Mouse (Mus musculus) neural tube, embryonic 15.5 days (tissue): ENCODE measurements at regions not wholly inside any gene's neighbourhood (a gene's known extent, or its start where the extent isn't known, plus 50 kb on each side); places are given as distances from the start of the nearest gene placed in this dataset.

Experiments
- ATAC-seq: fragments of 200-750 bp; cut with Nextera tagmentation; 2 replicates; pipeline ENCODE4 v1.8.0; 2017; ENCODE audit warnings: mild to moderate bottlenecking, moderate TSS enrichment, moderate library complexity; ENCODE audit not compliant: low FRiP score
- H3K27ac ChIP-seq: fragments of 300-500 bp; sonication (generic); replicated peaks from 2 replicates; pipeline ENCODE4 v1.5.1; 2015; ENCODE audit warnings: mild to moderate bottlenecking, inconsistent platforms
- H3K27me3 ChIP-seq: fragments of 300-500 bp; sonication (generic); replicated peaks from 2 replicates; pipeline ENCODE4 v1.6.1; 2015; ENCODE audit warnings: inconsistent platforms
- H3K36me3 ChIP-seq: fragments of 300-500 bp; sonication (generic); 2 replicates; pipeline ENCODE4 v1.6.1; 2015; ENCODE audit warnings: inconsistent platforms
- H3K4me1 ChIP-seq: fragments of 300-500 bp; sonication (generic); 2 replicates; pipeline ENCODE4 v1.6.1; 2015; ENCODE audit warnings: inconsistent platforms
- H3K4me2 ChIP-seq: fragments of 300-500 bp; sonication (generic); 2 replicates; pipeline ENCODE4 v1.6.1; 2015; ENCODE audit warnings: inconsistent platforms, mild to moderate bottlenecking, moderate library complexity
- H3K4me3 ChIP-seq: fragments of 300-500 bp; sonication (generic); replicated peaks from 2 replicates; pipeline ENCODE4 v1.5.1; 2015; ENCODE audit warnings: mild to moderate bottlenecking, inconsistent platforms
- H3K9ac ChIP-seq: fragments of 300-500 bp; sonication (generic); replicated peaks from 2 replicates; pipeline ENCODE4 v1.6.1; 2015; ENCODE audit warnings: mild to moderate bottlenecking, inconsistent platforms
- H3K9me3 ChIP-seq: fragments of 300-500 bp; sonication (generic); replicated peaks from 2 replicates; pipeline ENCODE4 v1.6.1; 2016; ENCODE audit warnings: inconsistent platforms
- WGBS: fragments of 180-500 bp; shearing (Covaris S2); methylation state at CpG from one replicate; pipeline ENCODE4 v1.1.7; 2015; ENCODE audit warnings: mixed read lengths; 5-methylcytosine and 5-hydroxymethylcytosine counted together

- ATAC-seq: no peak
- H3K27me3 ChIP-seq: no peaks in the 10 kb centered on the region
- H3K9ac ChIP-seq: no peak overlapping the region
- H3K27ac ChIP-seq: no peak overlapping the region
- no peaks in the 10 kb centered on the region for H3K9me3 ChIP-seq
- H3K4me1 ChIP-seq: no peaks in the 10 kb centered on the region
- 77% methylated on average over 5 of the region's 5 CpGs for WGBS
- H3K36me3 ChIP-seq: no peaks in the 10 kb centered on the region
- no peak overlapping the region for H3K4me3 ChIP-seq
- no peak overlapping the region for H3K4me2 ChIP-seq
Measured at GRCm38 (mm10) chr2:72541246-72541645, 65.3 kb downstream of the Cdca7 start.

- Histone ChIP-seq H3K4me1 (no peaks in the 10 kb centered on the region), H3K4me2 (no peak overlapping the region), H3K27me3 (0 out of 2 replicates have a peak, but pooled peaks cover 4% of the 10 kb centered on the region), H3K36me3 (no peaks in the 10 kb centered on the region), H3K27ac (no peak overlapping the region), H3K9ac (no peak overlapping the region), H3K4me3 (no peak overlapping the region), H3K9me3 (no peaks in the 10 kb centered on the region)
- no peak for ATAC-seq
- WGBS: 94% methylated on average over 1 of the region's 1 CpGs
Measured at GRCm38 (mm10) chr2:72545453-72545852, 69.5 kb downstream of the Cdca7 start.

GRCm38 (mm10) chr2:72546476-72546875 lies 70.5 kb downstream of the Cdca7 start:
- H3K4me2 ChIP-seq: no peak overlapping the region
- 81% methylated on average over 5 of the region's 5 CpGs for WGBS
- no peak overlapping the region for H3K27ac ChIP-seq
- H3K36me3 ChIP-seq: no peaks in the 10 kb centered on the region
- H3K27me3 ChIP-seq: 0 out of 2 replicates have a peak, but pooled peaks cover 4% of the 10 kb centered on the region
- H3K4me1 ChIP-seq: no peaks in the 10 kb centered on the region
- no peak for ATAC-seq
- no peak overlapping the region for H3K9ac ChIP-seq
- H3K4me3 ChIP-seq: no peak overlapping the region
- no peaks in the 10 kb centered on the region for H3K9me3 ChIP-seq

- no peak overlapping the region for H3K4me3 ChIP-seq
- H3K9ac ChIP-seq: no peak overlapping the region
- H3K27me3 ChIP-seq: 0 out of 2 replicates have a peak, but pooled peaks cover 4% of the 10 kb centered on the region
- WGBS: 66% methylated on average over 4 of the region's 4 CpGs
- no peak for ATAC-seq
- H3K4me1 ChIP-seq: no peaks in the 10 kb centered on the region
- H3K27ac ChIP-seq: no peak overlapping the region
- no peak overlapping the region for H3K4me2 ChIP-seq
- no peaks in the 10 kb centered on the region for H3K36me3 ChIP-seq
- H3K9me3 ChIP-seq: no peaks in the 10 kb centered on the region
Measured at GRCm38 (mm10) chr2:72546963-72547362, 71.0 kb downstream of the Cdca7 start.

- no peak overlapping the region for H3K4me3 ChIP-seq
Measured at GRCm38 (mm10) chr2:72551268-72551667, 75.3 kb downstream of the Cdca7 start.

GRCm38 (mm10) chr2:72554603-72555002 lies 78.6 kb downstream of the Cdca7 start:
- H3K27me3 ChIP-seq: no peaks in the 10 kb centered on the region
- WGBS: 85% methylated on average over 5 of the region's 5 CpGs
- H3K9me3 ChIP-seq: no peaks in the 10 kb centered on the region
- no peak overlapping the region for H3K4me3 ChIP-seq
- peaks cover 22% of the 10 kb centered on the region for H3K4me1 ChIP-seq
- H3K4me2 ChIP-seq: no peak overlapping the region
- no peak for ATAC-seq
- H3K36me3 ChIP-seq: no peaks in the 10 kb centered on the region
- no peak overlapping the region for H3K27ac ChIP-seq
- H3K9ac ChIP-seq: no peak overlapping the region

More at GRCm38 (mm10) chr2:72551268-72551667, 75.3 kb downstream of the Cdca7 start:
- no peak for ATAC-seq
- Histone ChIP-seq H3K27ac (no peak overlapping the region), H3K9ac (no peak overlapping the region), H3K9me3 (no peaks in the 10 kb centered on the region), H3K27me3 (0 out of 2 replicates have a peak, but pooled peaks cover 4% of the 10 kb centered on the region), H3K36me3 (no peaks in the 10 kb centered on the region), H3K4me1 (peaks cover 5% of the 10 kb centered on the region; the same call in 1 of the 2 replicates), H3K4me2 (no peak overlapping the region)
- WGBS: 87% methylated on average over 4 of the region's 4 CpGs

- Histone ChIP-seq H3K9me3 (no peaks in the 10 kb centered on the region), H3K4me2 (no peak overlapping the region), H3K4me1 (peaks cover 22% of the 10 kb centered on the region), H3K4me3 (no peak overlapping the region), H3K36me3 (no peaks in the 10 kb centered on the region), H3K9ac (no peak overlapping the region), H3K27ac (no peak overlapping the region), H3K27me3 (no peaks in the 10 kb centered on the region)
- 84% methylated on average over 4 of the region's 4 CpGs for WGBS
- peak; percentile 47; the same call in 1 of the 2 replicates for ATAC-seq
Measured at GRCm38 (mm10) chr2:72555116-72555515, 79.2 kb downstream of the Cdca7 start.

- 46% methylated on average over 6 of the region's 6 CpGs for WGBS
- ATAC-seq: peak; percentile 61; the same call in 1 of the 2 replicates
- no peak overlapping the region for H3K27ac ChIP-seq
- H3K9me3 ChIP-seq: no peaks in the 10 kb centered on the region
- no peak overlapping the region for H3K4me2 ChIP-seq
- H3K4me1 ChIP-seq: peaks cover 22% of the 10 kb centered on the region
- no peaks in the 10 kb centered on the region for H3K36me3 ChIP-seq
- no peak overlapping the region for H3K9ac ChIP-seq
- H3K27me3 ChIP-seq: no peaks in the 10 kb centered on the region
- no peak overlapping the region for H3K4me3 ChIP-seq
Measured at GRCm38 (mm10) chr2:72555556-72555955, 79.6 kb downstream of the Cdca7 start.

- WGBS: 51% methylated on average over 8 of the region's 8 CpGs
- ATAC-seq: no peak
- H3K9me3 ChIP-seq: no peaks in the 10 kb centered on the region
- H3K4me2 ChIP-seq: no peak overlapping the region
- H3K9ac ChIP-seq: no peak overlapping the region
- no peak overlapping the region for H3K27ac ChIP-seq
- no peaks in the 10 kb centered on the region for H3K27me3 ChIP-seq
- no peaks in the 10 kb centered on the region for H3K36me3 ChIP-seq
- peaks cover 25% of the 10 kb centered on the region for H3K4me1 ChIP-seq
- H3K4me3 ChIP-seq: no peak overlapping the region
Measured at GRCm38 (mm10) chr2:72556064-72556821, 80.3 kb downstream of the Cdca7 start.

- H3K27me3 ChIP-seq: no peaks in the 10 kb centered on the region
- no peak for ATAC-seq
Measured at GRCm38 (mm10) chr2:72557161-72557560, 81.2 kb downstream of the Cdca7 start.

GRCm38 (mm10) chr2:72557565-72558260 lies 81.8 kb downstream of the Cdca7 start:
- Histone ChIP-seq H3K27me3 (no peaks in the 10 kb centered on the region), H3K36me3 (no peaks in the 10 kb centered on the region), H3K9me3 (no peaks in the 10 kb centered on the region), H3K9ac (peak overlapping the region; percentile 34; the same call in 1 of the 2 replicates), H3K4me1 (peaks cover 27% of the 10 kb centered on the region), H3K4me2 (no peak overlapping the region), H3K4me3 (no peak overlapping the region), H3K27ac (no peak overlapping the region)
- ATAC-seq: no peak
- 59% methylated on average over 9 of the region's 9 CpGs for WGBS

More at GRCm38 (mm10) chr2:72557161-72557560, 81.2 kb downstream of the Cdca7 start:
- no peaks in the 10 kb centered on the region for H3K9me3 ChIP-seq
- H3K36me3 ChIP-seq: no peaks in the 10 kb centered on the region
- 39% methylated on average over 3 of the region's 3 CpGs for WGBS
- H3K4me3 ChIP-seq: no peak overlapping the region
- peak overlapping the region; percentile 34; the same call in 1 of the 2 replicates for H3K9ac ChIP-seq
- peaks cover 27% of the 10 kb centered on the region for H3K4me1 ChIP-seq
- no peak overlapping the region for H3K27ac ChIP-seq
- H3K4me2 ChIP-seq: no peak overlapping the region

- H3K4me1 ChIP-seq: peaks cover 20% of the 10 kb centered on the region
- no peak overlapping the region for H3K9ac ChIP-seq
- H3K27me3 ChIP-seq: no peaks in the 10 kb centered on the region
- no peak overlapping the region for H3K4me3 ChIP-seq
- H3K9me3 ChIP-seq: no peaks in the 10 kb centered on the region
- WGBS: 43% methylated on average over 5 of the region's 5 CpGs
- no peak overlapping the region for H3K4me2 ChIP-seq
- no peak for ATAC-seq
- H3K36me3 ChIP-seq: no peaks in the 10 kb centered on the region
- H3K27ac ChIP-seq: no peak overlapping the region
Measured at GRCm38 (mm10) chr2:72561383-72561782, 85.4 kb downstream of the Cdca7 start.
